Mouse (Mus musculus): Measurements from ENCODE around the gene Gm49384. TPM values are rescaled to one million over a fixed set of nuclear protein-coding genes. Genes with fewer than 3 reads are reported as not detected.

The Gm49384 gene
- polyA plus RNA-seq, 1 experiment from 2014 or later, result 36.2 TPM

- peak within 1 kb of the TSS; percentile 95 for H3K4me2 ChIP-seq
- H3K36me3 ChIP-seq, result peaks cover 34% of the 10 kb centered on the region
- no peaks in the 10 kb centered on the region for H3K9me3 ChIP-seq
- H3K27me3 ChIP-seq, result no peaks in the 10 kb centered on the region
- 1% methylated on average over 18 of the region's 18 CpGs for WGBS
- H3K9ac ChIP-seq (replicated peaks), result peak within 1 kb of the TSS; percentile 86
- peak within 1 kb of the TSS; percentile 91 for H3K27ac ChIP-seq
- peak; percentile 32; the same call in 1 of the 2 replicates for ATAC-seq (ENCODE audit: insufficient number of reproducible peaks, insufficient read depth, low FRiP score, low TSS enrichment, low read depth)
- peaks cover 22% of the 10 kb centered on the region for H3K4me1 ChIP-seq (replicated peaks)
- peak within 1 kb of the TSS; percentile 92 for H3K4me3 ChIP-seq (replicated peaks)
Measured at GRCm38 (mm10) chr12:69198164-69198535, 5.9 kb downstream of the Gm49384 start, which contains the start of gene Dnaaf2. Gene Dnaaf2, minus strand, starts transcription at chr12:69198429.

GRCm38 (mm10) chr12:69197378-69198163 lies 6.5 kb downstream of the Gm49384 start:
- Histone ChIP-seq H3K36me3 (peaks cover 29% of the 10 kb centered on the region), H3K9me3 (no peaks in the 10 kb centered on the region), H3K9ac (replicated peaks) (peak overlapping the region; percentile 86), H3K4me3 (replicated peaks) (peak overlapping the region; percentile 92), H3K27me3 (no peaks in the 10 kb centered on the region), H3K4me2 (peak overlapping the region; percentile 95), H3K27ac (peak overlapping the region; percentile 91), H3K4me1 (replicated peaks) (peaks cover 22% of the 10 kb centered on the region)
- peak; percentile 79 for ATAC-seq (ENCODE audit: insufficient number of reproducible peaks, insufficient read depth, low FRiP score, low TSS enrichment, low read depth)
- WGBS, result under 1% methylated on average over 93 of the region's 94 CpGs

GRCm38 (mm10) chr12:69196444-69197377 lies 7.4 kb downstream of the Gm49384 start, which contains the start of gene Gm49383:
Gene Gm49383, minus strand, starts transcription at chr12:69197104.
- H3K9ac ChIP-seq (replicated peaks), result peak within 1 kb of the TSS; percentile 86
- H3K9me3 ChIP-seq, result no peaks in the 10 kb centered on the region
- peak; percentile 56 for ATAC-seq (ENCODE audit: insufficient number of reproducible peaks, insufficient read depth, low FRiP score, low TSS enrichment, low read depth)
- WGBS, result under 1% methylated on average over 75 of the region's 75 CpGs
- peak within 1 kb of the TSS; percentile 95 for H3K4me2 ChIP-seq
- H3K4me3 ChIP-seq (replicated peaks), result peak within 1 kb of the TSS; percentile 92
- peaks cover 22% of the 10 kb centered on the region for H3K4me1 ChIP-seq (replicated peaks)
- no peaks in the 10 kb centered on the region for H3K27me3 ChIP-seq
- peaks cover 28% of the 10 kb centered on the region for H3K36me3 ChIP-seq
- H3K27ac ChIP-seq, result peak within 1 kb of the TSS; percentile 91

GRCm38 (mm10) chr12:69192637-69193036 lies 11.4 kb downstream of the Gm49384 start:
- no peak for ATAC-seq (ENCODE audit: insufficient number of reproducible peaks, insufficient read depth, low FRiP score, low TSS enrichment, low read depth)
- Histone ChIP-seq H3K9me3 (no peaks in the 10 kb centered on the region), H3K4me2 (no peak overlapping the region), H3K9ac (replicated peaks) (no peak overlapping the region), H3K4me1 (replicated peaks) (peaks cover 7% of the 10 kb centered on the region; the same call in 1 of the 2 replicates), H3K27ac (no peak overlapping the region), H3K27me3 (no peaks in the 10 kb centered on the region), H3K36me3 (peaks cover 38% of the 10 kb centered on the region), H3K4me3 (replicated peaks) (no peak overlapping the region)
- 93% methylated on average over 2 of the region's 2 CpGs for WGBS

- Histone ChIP-seq H3K4me2 (no peak overlapping the region), H3K27ac (no peak overlapping the region), H3K9ac (replicated peaks) (no peak overlapping the region), H3K27me3 (no peaks in the 10 kb centered on the region), H3K36me3 (peaks cover 44% of the 10 kb centered on the region), H3K4me1 (replicated peaks) (peaks cover 7% of the 10 kb centered on the region; the same call in 1 of the 2 replicates), H3K9me3 (no peaks in the 10 kb centered on the region), H3K4me3 (replicated peaks) (no peak overlapping the region)
- WGBS, result 90% methylated on average over 5 of the region's 5 CpGs
- ATAC-seq (ENCODE audit: insufficient number of reproducible peaks, insufficient read depth, low FRiP score, low TSS enrichment, low read depth), result no peak
Measured at GRCm38 (mm10) chr12:69191396-69191795, 12.7 kb downstream of the Gm49384 start.

GRCm38 (mm10) chr12:69190522-69190921 lies 13.5 kb downstream of the Gm49384 start:
- Histone ChIP-seq H3K4me2 (no peak overlapping the region), H3K9ac (replicated peaks) (no peak overlapping the region), H3K27me3 (no peaks in the 10 kb centered on the region), H3K36me3 (peaks cover 44% of the 10 kb centered on the region), H3K27ac (no peak overlapping the region), H3K4me3 (replicated peaks) (no peak overlapping the region), H3K9me3 (no peaks in the 10 kb centered on the region), H3K4me1 (replicated peaks) (peaks cover 3% of the 10 kb centered on the region)
- ATAC-seq (ENCODE audit: insufficient number of reproducible peaks, insufficient read depth, low FRiP score, low TSS enrichment, low read depth), result no peak
- WGBS, result 97% methylated on average over 1 of the region's 1 CpGs

- 91% methylated on average over 9 of the region's 9 CpGs for WGBS
- ATAC-seq (ENCODE audit: insufficient number of reproducible peaks, insufficient read depth, low FRiP score, low TSS enrichment, low read depth), result no peak
- H3K4me3 ChIP-seq (replicated peaks), result no peak overlapping the region
Measured at GRCm38 (mm10) chr12:69190074-69190473, 14.0 kb downstream of the Gm49384 start.

GRCm38 (mm10) chr12:69186811-69187471 lies 17.1 kb downstream of the Gm49384 start:
- ATAC-seq (ENCODE audit: insufficient number of reproducible peaks, insufficient read depth, low FRiP score, low TSS enrichment, low read depth), result no peak
- Histone ChIP-seq H3K9me3 (no peaks in the 10 kb centered on the region), H3K27me3 (no peaks in the 10 kb centered on the region), H3K9ac (replicated peaks) (no peak overlapping the region), H3K27ac (no peak overlapping the region), H3K4me2 (no peak overlapping the region), H3K4me1 (replicated peaks) (peaks cover 12% of the 10 kb centered on the region), H3K36me3 (peaks cover 46% of the 10 kb centered on the region), H3K4me3 (replicated peaks) (no peak overlapping the region)
- 73% methylated on average over 5 of the region's 5 CpGs for WGBS

More at GRCm38 (mm10) chr12:69190074-69190473, 14.0 kb downstream of the Gm49384 start:
- Histone ChIP-seq H3K27me3 (no peaks in the 10 kb centered on the region), H3K36me3 (peaks cover 44% of the 10 kb centered on the region), H3K27ac (no peak overlapping the region), H3K4me1 (replicated peaks) (peaks cover 7% of the 10 kb centered on the region), H3K9ac (replicated peaks) (no peak overlapping the region), H3K9me3 (no peaks in the 10 kb centered on the region), H3K4me2 (no peak overlapping the region)

GRCm38 (mm10) chr12:69185371-69185770 lies 18.7 kb downstream of the Gm49384 start:
- H3K9ac ChIP-seq (replicated peaks), result peak overlapping the region; percentile 94; the same call in 1 of the 2 replicates
- WGBS, result 80% methylated on average over 7 of the region's 7 CpGs
- no peak for ATAC-seq (ENCODE audit: insufficient number of reproducible peaks, insufficient read depth, low FRiP score, low TSS enrichment, low read depth)
- H3K36me3 ChIP-seq, result peaks cover 45% of the 10 kb centered on the region
- peak overlapping the region; percentile 94 for H3K4me2 ChIP-seq
- peaks cover 12% of the 10 kb centered on the region for H3K4me1 ChIP-seq (replicated peaks)
- H3K4me3 ChIP-seq (replicated peaks), result peak overlapping the region; percentile 91
- no peaks in the 10 kb centered on the region for H3K27me3 ChIP-seq
- H3K9me3 ChIP-seq, result no peaks in the 10 kb centered on the region
- H3K27ac ChIP-seq, result no peak overlapping the region

GRCm38 (mm10) chr12:69184342-69185295 lies 19.4 kb downstream of the Gm49384 start:
- peaks cover 38% of the 10 kb centered on the region for H3K36me3 ChIP-seq
- H3K4me1 ChIP-seq (replicated peaks), result peaks cover 12% of the 10 kb centered on the region
- peak overlapping the region; percentile 91 for H3K4me3 ChIP-seq (replicated peaks)
- peak overlapping the region; percentile 94 for H3K4me2 ChIP-seq
- no peaks in the 10 kb centered on the region for H3K9me3 ChIP-seq
- H3K27me3 ChIP-seq, result no peaks in the 10 kb centered on the region
- peak; percentile 58 for ATAC-seq (ENCODE audit: insufficient number of reproducible peaks, insufficient read depth, low FRiP score, low TSS enrichment, low read depth)
- H3K27ac ChIP-seq, result peak overlapping the region; percentile 92
- 3% methylated on average over 85 of the region's 86 CpGs for WGBS
- peak overlapping the region; percentile 94 for H3K9ac ChIP-seq (replicated peaks)

All from limb, embryonic 12.5 days (tissue).